Mouse (Mus musculus) midbrain, embryonic 14.5 days (tissue): ENCODE results near the gene Faap20. TPM values are rescaled to one million over a fixed set of nuclear protein-coding genes. Genes with fewer than 3 reads are reported as not detected.

ENCODE experiments used
- ATAC-seq: fragments of 200-750 bp; cut with Nextera tagmentation; 2 replicates; pipeline ENCODE4 v1.8.0; 2017; ENCODE audit warnings: moderate number of reproducible peaks, moderate library complexity; ENCODE audit not compliant: low FRiP score, low TSS enrichment
- DNase-seq: peaks from one replicate; pipeline ENCODE4 v3.0.0-alpha.2; 2015
- H3K27ac ChIP-seq: fragments of 300-500 bp; sonication (generic); replicated peaks from 2 replicates; pipeline ENCODE4 v1.5.1; 2014; ENCODE audit warnings: mild to moderate bottlenecking, low read depth, low read length, moderate library complexity
- H3K27me3 ChIP-seq: fragments of 300-500 bp; sonication (generic); 2 replicates; pipeline ENCODE4 v1.6.1; 2014; ENCODE audit warnings: low read length, control low read depth, mixed read lengths; ENCODE audit not compliant: control insufficient read depth, insufficient read depth
- H3K36me3 ChIP-seq: fragments of 300-500 bp; sonication (generic); 2 replicates; pipeline ENCODE4 v1.6.1; 2014; ENCODE audit warnings: low read length, control low read depth; ENCODE audit not compliant: control insufficient read depth, insufficient read depth
- H3K4me1 ChIP-seq: fragments of 300-500 bp; sonication (generic); 2 replicates; pipeline ENCODE4 v1.6.1; 2014; ENCODE audit warnings: mild to moderate bottlenecking, antibody characterized with exemption, low read length, control low read depth; ENCODE audit not compliant: control insufficient read depth, insufficient read depth
- H3K4me2 ChIP-seq: fragments of 300-500 bp; sonication (generic); 2 replicates; pipeline ENCODE4 v1.6.1; 2014; ENCODE audit warnings: mild to moderate bottlenecking, low read length, moderate library complexity
- H3K4me3 ChIP-seq: fragments of 300-500 bp; sonication (generic); replicated peaks from 2 replicates; pipeline ENCODE4 v1.5.1; 2014; ENCODE audit warnings: low read depth, low read length
- H3K9ac ChIP-seq: fragments of 300-500 bp; sonication (generic); replicated peaks from 2 replicates; pipeline ENCODE4 v1.6.1; 2014; ENCODE audit warnings: mild to moderate bottlenecking, low read length, moderate library complexity
- H3K9me3 ChIP-seq: fragments of 300-500 bp; sonication (generic); 2 replicates; pipeline ENCODE4 v1.6.1; 2016; ENCODE audit warnings: low read length, control low read depth, mixed read lengths; ENCODE audit not compliant: control insufficient read depth
- WGBS: fragments of 180-500 bp; shearing (Covaris S2); extraction: QIAGEN DNeasy Blood & Tissue Kit; methylation state at CpG from one replicate; pipeline ENCODE4 v1.1.7; 2014; 5-methylcytosine and 5-hydroxymethylcytosine counted together
- polyA plus RNA-seq: library from polyadenylated mRNA; unstranded; fragments of >200 nt; fragmentation: Nextera tagmentation; extraction: Ambion mirVana; gene quantifications from 2 replicates; pipeline ENCODE4 v1.2.1, GENCODE M21; 2014

Faap20 gene
- polyA plus RNA-seq, 1 experiment from 2014 or later, result 74.1 TPM

DNA sequence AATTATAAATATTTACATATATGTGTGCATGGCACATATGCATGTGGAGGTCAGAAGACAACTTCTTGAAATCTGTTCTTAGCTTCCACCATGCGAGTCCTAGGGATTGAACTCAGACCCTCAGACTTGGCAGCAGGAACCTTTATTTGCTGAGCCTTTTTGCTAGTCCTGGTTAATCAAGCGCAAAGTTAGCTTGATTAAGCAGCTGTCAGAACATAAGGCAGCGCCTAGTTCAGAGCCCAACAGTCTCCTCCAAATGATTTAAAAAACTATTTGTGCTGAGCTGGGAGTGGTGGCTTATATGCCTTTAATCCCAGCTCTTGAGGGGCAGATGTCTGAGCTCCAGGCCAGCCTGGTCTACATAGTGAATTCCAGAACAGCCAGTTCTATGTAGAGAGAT is 1.5 kb downstream of the Faap20 start:
- ATAC-seq (no peak), DNase-seq (peak; percentile 22)
- Histone ChIP-seq H3K36me3 (peaks cover 12% of the 10 kb centered on the region; the same call in 1 of the 2 replicates), H3K4me1 (peaks cover 20% of the 10 kb centered on the region), H3K9me3 (no peaks in the 10 kb centered on the region), H3K27ac (0 out of 2 replicates have a peak overlapping the region, but pooled peaks have one; percentile 99), H3K9ac (peak overlapping the region; percentile 90; the same call in 1 of the 2 replicates), H3K4me2 (peak overlapping the region; percentile 95), H3K4me3 (peak overlapping the region; percentile 63), H3K27me3 (no peaks in the 10 kb centered on the region)
- 62% methylated on average over 3 of the region's 3 CpGs for WGBS

- no peak overlapping the region; the same call in 1 of the 2 replicates for H3K9ac ChIP-seq
- WGBS, result 84% methylated on average over 6 of the region's 6 CpGs
- ATAC-seq (no peak), DNase-seq (peak; percentile 8)
- H3K4me2 ChIP-seq, result peak overlapping the region; percentile 95; the same call in 1 of the 2 replicates
- H3K36me3 ChIP-seq, result peaks cover 20% of the 10 kb centered on the region
- no peak overlapping the region for H3K4me3 ChIP-seq
- peaks cover 20% of the 10 kb centered on the region for H3K4me1 ChIP-seq
- no peaks in the 10 kb centered on the region for H3K9me3 ChIP-seq
- H3K27ac ChIP-seq, result no peak overlapping the region
- H3K27me3 ChIP-seq, result no peaks in the 10 kb centered on the region
These were observed 2.7 kb downstream of the Faap20 start for GRCm38 (mm10) chr4:155252253-155252652.

- H3K4me1 ChIP-seq, result no peaks in the 10 kb centered on the region
- H3K27me3 ChIP-seq, result no peaks in the 10 kb centered on the region
- peaks cover 22% of the 10 kb centered on the region for H3K36me3 ChIP-seq
- H3K4me3 ChIP-seq, result no peak overlapping the region
- no peak overlapping the region for H3K9ac ChIP-seq
- no peak for ATAC-seq
- H3K9me3 ChIP-seq, result 0 out of 2 replicates have a peak, but pooled peaks cover 3% of the 10 kb centered on the region
- no peak overlapping the region for H3K27ac ChIP-seq
- WGBS, result 85% methylated on average over 3 of the region's 3 CpGs
- no peak overlapping the region for H3K4me2 ChIP-seq
- no peak for DNase-seq
These were observed 15.1 kb downstream of the Faap20 start for GRCm38 (mm10) chr4:155264521-155265321.

DNA sequence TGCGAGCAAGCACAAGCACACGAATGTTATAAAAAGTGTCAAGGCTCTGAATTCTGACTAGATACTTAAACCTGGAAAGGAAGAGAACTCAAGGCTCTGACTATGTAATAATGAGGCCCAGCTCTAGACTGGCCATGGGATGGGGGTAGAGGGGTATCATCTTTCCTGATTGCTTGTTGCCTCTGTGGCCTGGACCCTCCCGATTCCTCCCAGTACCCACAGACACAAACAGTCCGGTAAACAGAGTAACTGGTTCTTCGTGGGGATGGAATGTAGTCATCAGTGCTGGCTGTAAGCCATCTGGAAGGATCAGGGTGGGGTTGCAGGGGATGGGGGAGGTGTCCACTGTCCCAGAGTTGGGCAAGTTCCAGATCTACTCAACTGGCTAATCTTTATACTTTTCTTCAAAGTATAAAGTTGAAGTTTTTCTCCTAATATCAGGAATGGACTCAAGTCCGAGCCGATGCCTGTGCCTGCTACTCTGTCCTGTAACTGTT is 17.5 kb downstream of the Faap20 start:
- Histone ChIP-seq H3K4me2 (no peak overlapping the region), H3K4me3 (no peak overlapping the region), H3K9me3 (no peaks in the 10 kb centered on the region), H3K27me3 (no peaks in the 10 kb centered on the region), H3K9ac (no peak overlapping the region), H3K36me3 (peaks cover 27% of the 10 kb centered on the region; the same call in 1 of the 2 replicates), H3K4me1 (no peaks in the 10 kb centered on the region), H3K27ac (no peak overlapping the region)
- 87% methylated on average over 7 of the region's 7 CpGs for WGBS
- DNase-seq (no peak), ATAC-seq (no peak)

DNA sequence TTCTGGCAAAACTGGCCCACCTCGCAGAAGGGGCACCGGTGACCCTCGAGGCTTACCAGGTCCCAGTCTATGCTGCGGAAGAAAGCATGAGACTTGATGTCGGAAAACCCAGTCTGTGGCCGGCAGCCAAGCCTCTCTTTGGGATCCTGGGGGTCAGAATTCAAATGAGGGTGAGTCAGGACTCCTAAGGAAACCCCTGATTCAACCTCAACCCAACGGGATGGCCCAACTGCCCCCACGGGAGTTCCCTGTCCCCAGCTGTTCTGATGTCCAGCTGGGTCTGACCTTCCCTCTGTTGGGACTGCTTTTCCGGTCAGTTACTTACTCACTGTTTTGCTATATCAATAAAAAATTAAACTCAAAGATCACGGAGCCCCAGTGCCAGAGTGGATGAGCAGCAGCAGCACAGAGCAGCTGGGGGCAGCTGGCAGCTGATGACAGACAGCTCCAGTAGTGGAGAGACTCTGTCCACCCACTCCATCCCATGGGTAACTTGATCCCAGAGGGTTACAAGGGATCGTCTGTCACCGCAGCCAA is 18.1 kb downstream of the Faap20 start:
- H3K9ac ChIP-seq, result no peak overlapping the region
- no peak for ATAC-seq
- WGBS, result 68% methylated on average over 12 of the region's 12 CpGs
- no peak for DNase-seq
- H3K9me3 ChIP-seq, result no peaks in the 10 kb centered on the region
- H3K4me2 ChIP-seq, result no peak overlapping the region
- H3K4me3 ChIP-seq, result no peak overlapping the region
- H3K27ac ChIP-seq, result no peak overlapping the region
- no peaks in the 10 kb centered on the region for H3K27me3 ChIP-seq
- no peaks in the 10 kb centered on the region for H3K4me1 ChIP-seq
- peaks cover 28% of the 10 kb centered on the region; the same call in 1 of the 2 replicates for H3K36me3 ChIP-seq

DNA sequence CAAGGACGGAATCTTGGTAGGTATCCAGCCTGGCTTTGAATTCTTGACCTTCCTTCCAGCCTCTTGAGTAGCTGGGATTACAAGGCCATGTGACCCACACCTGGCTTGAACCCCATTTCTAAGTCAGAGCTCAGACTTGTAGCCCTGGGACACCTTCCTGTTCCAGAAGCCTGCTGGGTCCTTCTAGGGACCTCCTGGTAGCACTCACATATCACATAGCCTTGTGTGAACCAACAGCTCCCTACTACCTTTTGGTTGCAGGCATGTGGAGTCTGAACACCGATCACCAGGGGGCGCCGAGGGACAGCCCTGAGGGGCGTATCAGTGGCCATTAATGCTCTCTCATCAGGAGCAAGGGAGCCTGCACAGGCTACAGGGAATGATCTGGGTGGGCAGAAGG is 18.8 kb downstream of the Faap20 start:
- no peaks in the 10 kb centered on the region for H3K4me1 ChIP-seq
- H3K27me3 ChIP-seq, result no peaks in the 10 kb centered on the region
- no peaks in the 10 kb centered on the region for H3K9me3 ChIP-seq
- H3K27ac ChIP-seq, result no peak overlapping the region
- no peak overlapping the region for H3K4me2 ChIP-seq
- DNase-seq (peak; percentile 65), ATAC-seq (no peak)
- peaks cover 30% of the 10 kb centered on the region; the same call in 1 of the 2 replicates for H3K36me3 ChIP-seq
- no peak overlapping the region for H3K9ac ChIP-seq
- whole genome bisulfite sequencing, result 35% methylated on average over 5 of the region's 5 CpGs
- no peak overlapping the region for H3K4me3 ChIP-seq

DNA sequence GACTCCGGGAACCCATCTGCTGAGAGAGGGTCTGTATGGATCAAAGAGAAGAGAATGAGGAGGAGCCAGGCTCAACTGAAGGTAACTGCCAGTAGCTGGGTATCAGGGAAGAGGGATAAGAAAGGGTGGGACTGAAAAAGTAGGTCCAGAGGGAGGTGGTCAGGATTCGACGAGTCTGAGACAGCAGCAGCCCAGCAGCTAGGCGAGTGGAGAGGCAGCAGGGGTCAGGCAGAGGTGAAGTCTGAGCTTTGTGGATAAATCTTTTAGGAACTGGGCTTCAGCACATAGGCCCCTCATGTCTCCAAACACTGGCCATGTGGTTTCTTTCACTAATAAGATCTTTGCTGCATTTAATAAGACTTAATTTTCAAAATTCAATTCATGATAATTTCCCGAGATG is 24.8 kb downstream of the Faap20 start:
- H3K4me2 ChIP-seq, result no peak overlapping the region
- no peaks in the 10 kb centered on the region for H3K9me3 ChIP-seq
- DNase-seq (no peak), ATAC-seq (no peak)
- H3K27ac ChIP-seq, result no peak overlapping the region
- no peaks in the 10 kb centered on the region for H3K27me3 ChIP-seq
- H3K9ac ChIP-seq, result no peak overlapping the region
- no peaks in the 10 kb centered on the region for H3K4me1 ChIP-seq
- WGBS, result 62% methylated on average over 5 of the region's 5 CpGs
- peaks cover 28% of the 10 kb centered on the region; the same call in 1 of the 2 replicates for H3K36me3 ChIP-seq
- H3K4me3 ChIP-seq, result no peak overlapping the region

- ATAC-seq, result no peak
- no peak overlapping the region for H3K9ac ChIP-seq
- H3K9me3 ChIP-seq, result no peaks in the 10 kb centered on the region
- H3K4me3 ChIP-seq, result no peak overlapping the region
- peak; percentile 31 for DNase-seq
- no peaks in the 10 kb centered on the region for H3K27me3 ChIP-seq
- no peak overlapping the region for H3K4me2 ChIP-seq
- no peak overlapping the region for H3K27ac ChIP-seq
- no peaks in the 10 kb centered on the region for H3K4me1 ChIP-seq
- 64% methylated on average over 3 of the region's 3 CpGs for WGBS
- peaks cover 28% of the 10 kb centered on the region; the same call in 1 of the 2 replicates for H3K36me3 ChIP-seq
These were observed 25.2 kb downstream of the Faap20 start for GRCm38 (mm10) chr4:155274851-155275250.
